ENCODE assay signal across 8 mouse cellular contexts in genomic region chr12:26524943-26525697, GRCm38 (mm10). TPM values are rescaled to one million over a fixed set of nuclear protein-coding genes. Genes with fewer than 3 reads are reported as not detected.
A peak's percentile ranks its signal among the peaks of the same experiment; 100 is the strongest.
DNase-seq lines count a peak whose midpoint lies in the region; ATAC-seq and TF ChIP-seq lines count a peak whose summit lies in the region.

No protein-coding gene starts in this region.

- 67% methylated on average over 3 of the region's 3 CpGs for WGBS in forebrain, embryonic 12.5 days
- WGBS in forebrain, embryonic 10.5 days: 83% methylated on average over 3 of the region's 3 CpGs
- WGBS in hindbrain, embryonic 14.5 days: 59% methylated on average over 3 of the region's 3 CpGs
- 49% methylated on average over 3 of the region's 3 CpGs for WGBS in limb, embryonic 15.5 days

- H3K9ac ChIP-seq in forebrain, embryonic 12.5 days: no peak overlapping the region
- H3K9ac ChIP-seq in hindbrain, embryonic 14.5 days: no peak overlapping the region
- no peak overlapping the region for H3K9ac ChIP-seq in limb, embryonic 15.5 days

- intact Hi-C loops in gastrocnemius, adult 2 months (cut with DNase I): no loop called here

- H3K36me3 ChIP-seq in forebrain, embryonic 12.5 days (replicated peaks): no peaks in the 10 kb centered on the region
- no peaks in the 10 kb centered on the region for H3K36me3 ChIP-seq in forebrain, embryonic 10.5 days (replicated peaks)
- no peaks in the 10 kb centered on the region for H3K36me3 ChIP-seq in hindbrain, embryonic 14.5 days (replicated peaks; ENCODE audit: control insufficient read depth, insufficient read depth)
- no peaks in the 10 kb centered on the region for H3K36me3 ChIP-seq in limb, embryonic 15.5 days

- H3K27ac ChIP-seq in forebrain, embryonic 12.5 days: peak overlapping the region; percentile 19; the same call in 1 of the 2 replicates
- H3K27ac ChIP-seq in forebrain, embryonic 10.5 days: no peak overlapping the region
- H3K27ac ChIP-seq in gastrocnemius, adult 2 months: no peak overlapping the region
- peak overlapping the region; percentile 44 for H3K27ac ChIP-seq in hindbrain, embryonic 14.5 days
- no peak overlapping the region for H3K27ac ChIP-seq in limb, embryonic 15.5 days

- H3K9me3 ChIP-seq in forebrain, embryonic 12.5 days: no peaks in the 10 kb centered on the region
- H3K9me3 ChIP-seq in forebrain, embryonic 10.5 days: no peaks in the 10 kb centered on the region; the same call in 1 of the 2 replicates
- H3K9me3 ChIP-seq in hindbrain, embryonic 14.5 days (ENCODE audit: control insufficient read depth, low read length): no peaks in the 10 kb centered on the region
- H3K9me3 ChIP-seq in limb, embryonic 15.5 days: no peaks in the 10 kb centered on the region

- H3K4me2 ChIP-seq in forebrain, embryonic 12.5 days: no peak overlapping the region
- H3K4me2 ChIP-seq in hindbrain, embryonic 14.5 days (replicated peaks): no peak overlapping the region
- H3K4me2 ChIP-seq in limb, embryonic 15.5 days: no peak overlapping the region

- peaks cover 14% of the 10 kb centered on the region for H3K4me1 ChIP-seq in forebrain, embryonic 12.5 days
- no peaks in the 10 kb centered on the region for H3K4me1 ChIP-seq in forebrain, embryonic 10.5 days
- H3K4me1 ChIP-seq in hindbrain, embryonic 14.5 days (replicated peaks; ENCODE audit: control insufficient read depth, insufficient read depth, low read length): peaks cover 12% of the 10 kb centered on the region
- peaks cover 9% of the 10 kb centered on the region for H3K4me1 ChIP-seq in limb, embryonic 15.5 days

- 0 out of 2 replicates have a peak, but pooled peaks have one; percentile 9 for ATAC-seq in forebrain, embryonic 12.5 days (ENCODE audit: low FRiP score)
- ATAC-seq in hindbrain, embryonic 14.5 days (ENCODE audit: low FRiP score): peak; percentile 72; the same call in 1 of the 2 replicates
- peak; percentile 76 for ATAC-seq in limb, embryonic 15.5 days (ENCODE audit: insufficient number of reproducible peaks, low FRiP score, low TSS enrichment, low read depth)

- no peak for DNase-seq in forebrain, embryonic 10.5 days (ENCODE audit: extremely low spot score, low spot score)
- peak; percentile 32 for DNase-seq in Muller cell, postnatal 12 days (ENCODE audit: inconsistent ontology term)
- peak; percentile 65 for DNase-seq in gastrocnemius, adult 2 months
- peak; percentile 65 for DNase-seq in hindbrain, embryonic 14.5 days (ENCODE audit: low spot score)
- peak; percentile 34 for DNase-seq in ovary, postnatal 36 days (ENCODE audit: low spot score)
- no peak for DNase-seq in urinary bladder, adult 2 months (ENCODE audit: low spot score)

- H3K27me3 ChIP-seq in forebrain, embryonic 12.5 days: no peaks in the 10 kb centered on the region
- no peaks in the 10 kb centered on the region for H3K27me3 ChIP-seq in forebrain, embryonic 10.5 days (ENCODE audit: poor library complexity, severe bottlenecking)
- no peaks in the 10 kb centered on the region for H3K27me3 ChIP-seq in hindbrain, embryonic 14.5 days (ENCODE audit: control insufficient read depth, insufficient read depth, low read length)
- no peaks in the 10 kb centered on the region; the same call in 1 of the 2 replicates for H3K27me3 ChIP-seq in limb, embryonic 15.5 days

- TF ChIP-seq CTCF in gastrocnemius, adult 2 months (IDR thresholded peaks at IDR 0.05): no peak

- no peak overlapping the region for H3K4me3 ChIP-seq in forebrain, embryonic 12.5 days (replicated peaks)
- H3K4me3 ChIP-seq in forebrain, embryonic 10.5 days: no peak overlapping the region
- H3K4me3 ChIP-seq in gastrocnemius, adult 2 months: no peak overlapping the region
- H3K4me3 ChIP-seq in hindbrain, embryonic 14.5 days (replicated peaks; ENCODE audit: low read length): no peak overlapping the region
- H3K4me3 ChIP-seq in limb, embryonic 15.5 days: no peak overlapping the region

RNA-seq across cellular contexts. Expression of gene Cmpk2, which starts 56.1 kb away (rescaled TPM):
- 6.1 and 7.2 TPM in 2 replicates for polyA plus RNA-seq in forebrain, embryonic 12.5 days (2016; fragmentation: Nextera tagmentation; extraction: Ambion mirVana)
- polyA plus RNA-seq in forebrain, embryonic 10.5 days (2016; fragmentation: Nextera tagmentation; extraction: Ambion mirVana): 4.2 and 4.4 TPM in 2 replicates
- 1 to 10 TPM in 1 of 2 experiments, under 1 TPM in 1; 0.97 to 1.8 TPM for total RNA-seq in gastrocnemius, adult 2 months (2021)
- 24.2 and 27.4 TPM in 2 replicates for polyA plus RNA-seq in hindbrain, embryonic 14.5 days (2014; fragmentation: Nextera tagmentation; extraction: Ambion mirVana)
- polyA plus RNA-seq in limb, embryonic 15.5 days (2015; fragmentation: Nextera tagmentation; extraction: Ambion mirVana): 6.5 and 7.6 TPM in 2 replicates
- 3.9 and 4.8 TPM in 2 replicates for polyA plus RNA-seq in urinary bladder, adult 2 months (2012; rRNA removed)

Comparison
In these comparisons a context has a peak if more than half of its experiments do, and no peak if none do; other contexts are left out.
1. H3K27ac ChIP-seq: peak in forebrain, embryonic 12.5 days (single experiment) and hindbrain, embryonic 14.5 days (single experiment); none in forebrain, embryonic 10.5 days (single experiment), gastrocnemius, adult 2 months (single experiment) and limb, embryonic 15.5 days (single experiment).
2. ATAC-seq: peak in every context shown above with its lines; median percentile 76 in limb, embryonic 15.5 days; 72 in hindbrain, embryonic 14.5 days; 9 in forebrain, embryonic 12.5 days.
3. DNase-seq: peak in Muller cell, postnatal 12 days (single experiment), gastrocnemius, adult 2 months (single experiment), hindbrain, embryonic 14.5 days (single experiment) and ovary, postnatal 36 days (single experiment); none in forebrain, embryonic 10.5 days (single experiment) and urinary bladder, adult 2 months (single experiment).